Mouse (Mus musculus): ENCODE results near the gene Agap3.

Agap3 gene

GRCm38 (mm10) chr5:24428596-24428995 lies 23.4 kb upstream of the Agap3 start:
- no peak for DNase-seq (ENCODE audit: low spot score)

- DNase-seq (ENCODE audit: low spot score) = no peak
Observed at GRCm38 (mm10) chr5:24433993-24434392, 18.0 kb upstream of the Agap3 start.

DNA sequence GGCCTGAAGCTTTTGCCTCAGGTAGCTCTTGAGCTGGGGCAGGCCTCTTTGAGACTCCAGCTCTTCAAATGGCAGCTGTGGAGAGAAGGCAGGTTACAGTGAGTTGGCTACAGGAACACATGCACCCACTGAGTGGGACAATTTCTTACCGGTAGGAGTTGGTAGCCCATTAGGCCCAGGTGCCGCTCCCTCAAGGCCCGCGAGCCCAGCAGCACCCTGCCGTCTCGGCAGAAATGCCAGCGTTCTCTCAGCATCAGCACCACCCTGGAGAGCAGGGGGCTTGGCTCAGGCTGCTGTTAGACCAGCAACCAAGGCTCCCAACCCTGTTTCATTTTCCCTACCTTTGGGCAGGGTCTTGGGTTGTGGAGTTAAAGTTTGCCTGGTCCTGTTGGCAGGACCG lies 10.8 kb upstream of the Agap3 start:
- DNase-seq (ENCODE audit: low spot score) = no peak

GRCm38 (mm10) chr5:24442029-24442428 lies 9.9 kb upstream of the Agap3 start:
- DNase-seq (ENCODE audit: low spot score) = no peak

DNA sequence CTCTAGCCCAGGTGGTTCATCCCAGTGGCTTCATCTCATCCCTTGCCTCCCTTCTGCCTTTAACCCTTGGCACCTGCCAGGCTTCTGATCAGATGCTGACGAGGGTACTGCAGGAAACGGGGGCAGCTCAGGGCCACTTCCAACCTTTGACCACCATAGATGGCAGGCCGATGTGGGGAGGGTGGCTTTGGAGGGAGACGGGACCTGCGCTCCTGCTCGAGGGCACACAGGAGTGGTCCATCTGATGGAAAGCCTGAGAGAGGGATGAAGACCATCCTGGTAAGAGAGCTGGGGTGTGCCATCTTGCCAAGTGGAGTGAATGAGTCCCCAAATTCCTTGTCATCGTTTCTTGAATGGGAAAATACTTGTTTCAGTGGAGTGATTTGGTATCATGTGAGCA lies 8.8 kb upstream of the Agap3 start:
- no peak for DNase-seq (ENCODE audit: low spot score)

DNA sequence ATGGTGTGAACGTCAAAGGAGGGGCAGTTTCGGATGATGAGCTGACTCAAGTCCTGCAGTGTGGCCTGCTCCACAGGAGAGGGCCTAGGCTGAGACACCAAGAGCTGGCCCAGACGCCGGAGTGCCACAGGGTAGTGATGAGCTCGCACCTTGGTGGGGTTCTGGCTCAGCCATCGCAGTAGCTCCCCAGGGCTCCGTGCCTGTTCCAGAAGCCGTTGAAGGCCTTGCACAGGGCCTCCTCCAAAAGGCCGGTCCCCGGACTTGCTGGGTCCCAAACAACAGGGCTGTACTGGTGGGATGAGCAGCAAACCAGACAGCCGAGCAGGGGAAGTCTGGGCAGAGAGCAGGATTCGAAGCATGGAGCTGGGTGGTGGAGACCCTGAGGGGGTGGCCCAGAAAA lies 8.1 kb upstream of the Agap3 start:
- DNase-seq (ENCODE audit: low spot score) = no peak

GRCm38 (mm10) chr5:24444746-24445427 lies 7.1 kb upstream of the Agap3 start, which contains the start of gene Fastk:
TSS of gene Fastk (minus strand) at chr5:24445287.
- peak; percentile 94 for DNase-seq (ENCODE audit: low spot score)

DNA sequence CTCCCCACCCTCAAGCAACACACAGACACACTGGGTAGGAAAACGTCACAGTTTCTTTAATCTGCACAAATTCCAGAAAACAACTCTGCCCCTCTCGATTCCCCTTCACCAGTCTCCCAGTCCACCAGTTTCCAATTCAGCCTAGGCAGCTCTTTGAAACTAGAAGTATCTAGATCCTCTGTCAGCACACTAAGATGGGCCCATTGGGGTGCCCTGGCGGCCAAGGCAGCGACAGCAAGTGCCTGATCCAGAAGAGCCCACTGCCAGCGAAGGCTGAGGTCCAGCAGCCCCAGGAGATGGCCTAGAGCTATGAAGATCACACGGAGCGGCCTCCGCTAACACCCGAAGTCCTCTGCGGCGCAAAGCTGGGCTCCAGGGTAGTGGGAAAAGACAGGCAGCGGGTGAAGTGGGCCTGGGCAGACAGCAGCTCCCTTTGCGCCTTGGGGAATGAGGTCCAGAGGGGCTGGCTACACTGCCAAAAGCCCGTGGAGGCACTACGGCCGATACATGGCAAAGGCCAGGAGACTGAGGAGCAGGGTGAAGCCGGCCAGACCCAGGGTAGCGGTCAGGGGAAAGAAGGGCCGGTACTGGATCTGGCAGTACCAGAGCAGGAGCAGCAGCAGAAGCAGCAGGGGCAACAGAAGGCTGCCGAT lies 6.4 kb upstream of the Agap3 start:
- DNase-seq (ENCODE audit: low spot score) = peak; percentile 42

DNA sequence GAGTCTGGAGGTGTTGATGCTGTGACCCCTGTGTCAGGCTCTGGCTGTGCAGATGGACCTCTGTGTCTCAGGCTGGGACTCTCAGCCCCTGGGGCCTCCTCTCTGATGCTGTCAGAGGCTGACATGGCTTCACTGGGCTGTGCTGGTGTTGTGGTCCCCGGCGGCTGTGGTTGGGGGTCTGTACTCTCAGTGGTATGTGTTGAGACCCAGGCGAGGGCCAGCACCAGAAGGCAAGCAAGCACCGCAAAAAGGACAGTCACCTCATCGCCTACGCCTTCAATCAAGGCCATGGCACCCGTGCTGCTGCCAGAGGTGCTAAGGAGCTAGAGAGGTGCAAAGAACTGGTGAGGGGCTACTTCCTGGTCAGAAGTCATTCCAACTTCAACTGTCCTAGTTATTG lies 5.3 kb upstream of the Agap3 start:
- DNase-seq (ENCODE audit: low spot score) = no peak

- DNase-seq (ENCODE audit: low spot score) = peak; percentile 77
Observed at GRCm38 (mm10) chr5:24447624-24448298, 4.2 kb upstream of the Agap3 start, which contains the start of gene Tmub1. TSS of gene Tmub1 (minus strand) at chr5:24447854.

GRCm38 (mm10) chr5:24451264-24452029 lies 530 bp upstream of the Agap3 start:
- peak; percentile 83 for DNase-seq (ENCODE audit: low spot score)

DNA sequence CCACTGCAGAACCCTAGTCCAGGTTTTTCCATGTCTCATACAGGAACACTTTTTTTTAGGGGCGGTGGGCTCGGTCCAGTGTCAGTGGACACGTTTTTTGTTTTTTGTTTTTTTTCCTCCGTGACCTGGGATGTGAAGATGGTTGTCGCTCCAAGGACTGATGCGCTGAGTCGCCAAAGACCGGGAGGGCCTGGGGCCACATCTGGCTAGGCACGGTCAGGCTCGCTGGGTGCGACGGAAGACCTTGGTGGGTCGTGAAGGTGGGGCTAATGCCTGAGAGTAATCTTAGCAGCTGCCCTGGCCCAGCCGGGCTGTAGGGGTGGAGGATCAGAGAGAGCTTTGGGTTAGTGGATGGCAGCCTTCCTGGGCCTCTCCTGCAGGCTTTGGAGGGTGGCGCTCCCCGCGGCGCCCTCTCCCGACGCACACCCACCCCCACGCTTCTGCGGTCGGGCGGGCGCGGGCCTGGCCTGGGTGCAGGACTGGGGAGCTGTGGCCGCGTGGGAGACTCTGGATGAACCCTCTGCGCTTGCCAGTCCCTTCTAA lies 785 bp downstream of the Agap3 start:
- DNase-seq (ENCODE audit: low spot score) = peak; percentile 46

DNA sequence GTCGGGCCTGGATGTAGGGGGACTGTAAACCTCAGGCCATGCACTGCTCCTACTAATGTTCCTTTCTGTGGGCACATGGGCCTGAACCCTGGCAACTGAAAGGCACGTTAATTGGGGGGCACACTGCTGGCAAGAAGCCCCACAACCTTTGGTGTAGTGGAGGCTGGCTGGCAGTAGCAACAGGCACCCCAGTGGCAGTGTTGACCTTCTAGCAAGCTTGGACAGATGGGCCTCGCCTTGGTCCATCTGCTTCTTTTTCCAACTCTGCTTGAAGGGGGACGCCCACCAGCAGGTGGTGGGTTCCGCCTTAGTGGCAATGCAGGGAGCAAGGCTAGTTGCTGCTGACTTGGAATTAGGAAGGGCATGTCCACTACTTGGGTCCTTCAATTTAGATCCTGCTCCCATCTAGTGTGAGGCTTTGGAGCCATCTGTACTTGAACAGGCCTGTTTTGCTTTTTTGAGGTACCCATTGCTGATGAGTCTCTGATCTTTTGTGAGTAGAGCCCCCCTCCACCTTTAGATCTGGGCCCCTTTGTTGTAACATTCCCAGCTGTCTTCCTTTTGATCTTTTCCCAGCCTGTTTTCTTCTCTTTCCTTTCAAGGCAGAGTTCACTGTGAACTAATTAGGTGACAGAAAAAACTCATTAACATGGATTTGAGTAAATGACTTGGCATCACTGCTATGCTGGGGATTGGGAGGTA lies 1.5 kb downstream of the Agap3 start:
- DNase-seq (ENCODE audit: low spot score) = peak; percentile 68

- DNase-seq (ENCODE audit: low spot score) = no peak
Observed at GRCm38 (mm10) chr5:24453985-24454303, 2.0 kb downstream of the Agap3 start.

DNA sequence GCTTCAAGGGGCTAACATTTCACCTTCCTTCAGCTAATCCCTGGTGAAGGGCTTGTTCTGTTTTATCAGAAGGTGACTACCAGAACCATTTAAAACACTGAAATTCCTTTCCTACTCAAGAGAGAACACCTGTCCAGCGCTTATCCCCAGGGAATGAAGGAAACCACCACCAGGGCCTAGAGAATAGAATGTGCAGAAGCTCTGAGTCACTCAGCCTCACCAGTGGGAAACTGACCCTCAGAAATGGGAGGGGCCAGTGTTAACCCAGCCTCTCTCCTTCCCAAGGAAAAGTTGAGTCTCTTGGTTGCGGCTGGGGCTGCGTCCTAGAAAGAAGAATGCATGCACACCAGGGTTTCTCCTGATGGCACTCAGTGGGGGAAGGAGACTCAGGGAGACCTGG lies 3.1 kb downstream of the Agap3 start:
- no peak for DNase-seq (ENCODE audit: low spot score)

GRCm38 (mm10) chr5:24455613-24456012 lies 3.6 kb downstream of the Agap3 start:
- DNase-seq (ENCODE audit: low spot score) = no peak

GRCm38 (mm10) chr5:24466762-24467161 lies 14.8 kb downstream of the Agap3 start:
- DNase-seq (ENCODE audit: low spot score) = no peak

DNA sequence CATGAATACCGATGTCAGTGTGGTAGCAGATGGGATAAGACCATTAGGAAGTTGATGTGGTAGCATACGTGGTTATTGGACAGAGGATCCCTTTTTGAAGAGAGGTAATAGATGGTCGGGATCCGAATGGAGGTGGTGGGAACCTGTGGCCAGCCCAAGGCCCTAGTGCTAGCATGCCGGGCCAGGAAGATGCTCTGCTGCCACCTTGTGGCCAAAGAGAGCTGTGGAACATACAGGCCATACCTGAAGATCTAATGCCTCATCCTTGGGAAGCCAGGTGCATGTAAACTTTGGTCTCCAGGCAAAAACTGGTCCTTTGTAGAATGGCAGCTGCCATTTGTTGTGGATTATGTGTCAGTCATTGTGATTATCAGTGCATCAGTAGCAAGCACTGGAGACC lies 18.6 kb downstream of the Agap3 start:
- peak; percentile 91 for DNase-seq (ENCODE audit: low spot score)

DNA sequence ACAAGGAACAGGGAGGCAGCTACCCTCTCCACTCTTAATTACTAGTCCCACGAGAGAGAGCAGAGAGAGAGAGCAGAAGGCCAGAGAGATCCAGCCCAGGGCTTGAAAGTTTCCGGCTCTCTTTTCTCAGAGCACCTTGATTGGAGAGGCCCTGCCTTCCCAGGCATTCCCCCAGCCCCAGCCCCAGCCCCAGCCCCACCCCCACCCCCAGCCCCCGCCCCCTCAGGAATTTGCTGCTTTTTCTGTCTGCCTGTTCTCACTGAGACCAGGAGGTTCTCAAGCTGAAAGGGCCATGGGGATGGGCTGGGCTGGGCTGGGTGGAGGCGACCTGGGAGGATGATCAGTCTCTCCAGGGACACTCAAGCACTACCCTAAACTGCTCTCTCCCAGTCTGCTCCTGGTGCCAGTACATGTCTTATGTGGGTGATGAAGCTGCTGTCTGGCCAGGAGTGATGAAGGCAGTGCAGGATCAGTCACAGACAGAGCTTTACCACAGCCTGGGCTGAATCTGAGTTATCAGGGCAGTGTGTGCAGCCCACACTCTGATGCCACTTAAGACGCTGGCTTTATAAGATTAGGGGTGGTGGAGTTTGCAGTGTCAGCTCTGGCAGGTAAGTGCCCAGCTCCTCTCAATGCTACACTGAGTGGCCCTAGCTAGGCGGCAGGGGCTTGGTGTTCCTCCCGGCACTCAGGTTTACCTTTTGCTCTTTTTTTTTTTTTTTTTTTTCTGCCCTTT lies 21.1 kb downstream of the Agap3 start:
- no peak for DNase-seq (ENCODE audit: low spot score)

- DNase-seq (ENCODE audit: low spot score) = no peak
Observed at GRCm38 (mm10) chr5:24474025-24474722, 22.2 kb downstream of the Agap3 start.
